Mouse (Mus musculus): Measurements from ENCODE around the gene Slc9a1. TPM values are rescaled to one million over a fixed set of nuclear protein-coding genes. Genes with fewer than 3 reads are reported as not detected.

Slc9a1 gene
- polyA plus RNA-seq (2017; shearing (Covaris generic)) = 34.7 TPM

DNA sequence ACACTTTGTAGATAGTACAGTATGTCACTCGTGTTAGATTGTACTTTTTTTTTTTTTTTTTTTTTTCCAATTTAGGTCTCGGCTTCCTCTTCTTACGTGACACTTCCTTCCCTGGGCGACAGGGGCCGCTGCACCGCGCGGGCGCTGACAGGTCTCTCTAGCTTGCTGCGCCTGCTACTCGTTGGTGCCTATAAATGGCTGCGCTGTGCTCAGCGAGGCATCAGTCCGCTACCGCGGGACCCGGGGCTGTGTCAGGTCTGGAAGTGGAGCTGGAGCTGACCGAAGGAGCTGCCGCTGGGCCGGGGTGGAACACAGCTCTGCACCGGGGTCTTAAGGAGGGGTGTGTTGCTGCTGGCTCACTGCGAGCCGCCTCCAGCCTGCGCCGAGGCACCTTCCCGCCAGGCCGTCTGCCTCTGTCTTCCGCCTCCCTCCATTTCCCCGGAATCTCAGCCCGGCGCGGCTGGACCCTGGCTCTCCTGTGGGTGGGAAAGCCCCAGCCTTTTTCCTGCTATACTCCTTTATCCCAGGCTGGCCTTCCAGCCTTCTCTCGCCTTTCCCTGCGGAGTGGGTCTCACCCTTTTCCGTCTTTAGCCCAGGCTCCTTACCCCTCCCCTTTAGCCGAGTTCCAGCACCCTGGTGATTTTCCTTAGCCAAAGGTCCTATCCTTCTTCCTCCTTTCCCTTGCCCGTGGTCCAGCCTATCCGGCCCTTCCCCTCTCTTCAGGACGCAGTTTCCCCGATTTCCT, at the start of gene Slc9a1:
Slc9a1 (plus strand) TSS at position 154 of the 745 bp plus-strand sequence.

DNA sequence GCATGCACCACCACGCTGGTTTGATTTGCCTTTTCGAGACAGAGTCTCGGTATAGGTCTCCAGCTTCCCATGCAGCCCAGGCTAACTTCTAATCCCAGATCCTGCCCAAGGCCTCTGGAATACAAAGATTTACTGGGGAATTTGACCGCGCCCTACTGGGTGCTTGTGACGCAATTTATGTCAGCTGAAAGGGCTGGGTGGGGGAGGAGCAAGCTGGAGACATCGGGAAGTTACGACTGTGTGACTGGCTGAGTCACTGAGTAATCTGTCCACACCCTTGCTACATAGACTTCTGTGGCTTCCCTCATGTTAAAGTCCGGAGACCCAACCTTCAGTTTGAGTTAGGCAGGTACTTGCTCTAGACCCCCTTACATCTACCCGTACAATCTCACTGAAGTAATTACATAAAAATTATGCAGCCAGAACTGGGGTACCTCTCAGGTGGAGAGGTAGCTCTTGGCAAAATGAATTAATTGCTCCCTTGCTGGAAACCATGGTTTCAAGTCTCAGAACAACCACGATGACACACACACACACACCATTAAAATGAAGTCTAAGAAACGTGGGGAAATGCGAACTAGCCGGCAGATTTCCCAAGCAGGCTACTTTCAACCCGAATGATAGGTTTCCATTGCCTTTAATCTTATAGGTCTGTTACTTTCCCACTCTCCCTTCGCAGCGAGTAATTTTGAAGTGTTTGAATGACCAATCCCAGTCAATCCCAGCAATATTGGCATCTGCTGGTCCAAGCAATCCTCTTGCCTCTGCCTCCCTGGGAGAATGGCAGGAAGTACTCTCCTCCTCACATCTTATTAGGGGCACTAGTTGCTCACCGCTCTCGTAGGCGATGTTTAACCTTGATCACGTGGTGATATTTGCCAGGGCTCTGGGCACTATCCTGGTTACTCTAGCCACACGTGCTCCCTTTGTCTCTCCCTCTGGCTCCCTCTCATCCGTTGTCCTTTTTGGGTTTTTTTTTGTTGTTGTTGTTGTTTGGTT, 15.8 kb upstream of the Slc9a1 start, which contains the start of gene Wdtc1:
Wdtc1 (minus strand) TSS at position 115 of the 999 bp plus-strand sequence.

Other genes with a start within 250 kb of the Slc9a1 start
- gene Wasf2, start 239.2 kb upstream of the Slc9a1 start, polyA plus RNA-seq (2017; shearing (Covaris generic)) = 95.9 TPM
- not detected for gene Cd164l2, start 157.6 kb upstream of the Slc9a1 start, polyA plus RNA-seq (2017; shearing (Covaris generic))
- gene Gpr3, start 157.2 kb upstream of the Slc9a1 start, polyA plus RNA-seq (2017; shearing (Covaris generic)) = not detected
- gene Map3k6, start 128.9 kb upstream of the Slc9a1 start, polyA plus RNA-seq (2017; shearing (Covaris generic)) = not detected
- gene Sytl1, start 106.6 kb upstream of the Slc9a1 start, polyA plus RNA-seq (2017; shearing (Covaris generic)) = 67.2 TPM
- 80.6 TPM for gene Tmem222, start 91.9 kb upstream of the Slc9a1 start, polyA plus RNA-seq (2017; shearing (Covaris generic))
- 3.8 TPM for gene Wdtc1, start 16.2 kb upstream of the Slc9a1 start, polyA plus RNA-seq (2017; shearing (Covaris generic))
- not detected for gene Tent5b, start 110.4 kb downstream of the Slc9a1 start, polyA plus RNA-seq (2017; shearing (Covaris generic))
- gene Trnp1, start 128.8 kb downstream of the Slc9a1 start, polyA plus RNA-seq (2017; shearing (Covaris generic)) = not detected
- gene Kdf1, start 149.3 kb downstream of the Slc9a1 start, polyA plus RNA-seq (2017; shearing (Covaris generic)) = 1.6 TPM
- 157 TPM for gene Nudc, start 176.3 kb downstream of the Slc9a1 start, polyA plus RNA-seq (2017; shearing (Covaris generic))
- gene Nr0b2, start 183.7 kb downstream of the Slc9a1 start, polyA plus RNA-seq (2017; shearing (Covaris generic)) = not detected
- gene Gpatch3, start 205.0 kb downstream of the Slc9a1 start, polyA plus RNA-seq (2017; shearing (Covaris generic)) = 4.9 TPM
- gene Gpn2, start 214.7 kb downstream of the Slc9a1 start, polyA plus RNA-seq (2017; shearing (Covaris generic)) = 19.6 TPM
- 9.7 TPM for gene Sfn, start 232.5 kb downstream of the Slc9a1 start, polyA plus RNA-seq (2017; shearing (Covaris generic))

Data from inflammation-experienced regulatory T-cells, adult 16 weeks (primary cell).